Mouse (Mus musculus): ENCODE results near the gene Fxr1. TPM values are rescaled to one million over a fixed set of nuclear protein-coding genes. Genes with fewer than 3 reads are reported as not detected.

Fxr1 gene
- polyA plus RNA-seq, 1 experiment from 2014 or later, result 35.0 TPM

Other genes starting within 250 kb of the Fxr1 start
- 72.2 and 74.1 TPM in 2 replicates for gene Ttc14, start 220.1 kb upstream of the Fxr1 start, polyA plus RNA-seq (2015; fragmentation: Nextera tagmentation; extraction: Ambion mirVana)
- gene Ccdc39, start 175.6 kb upstream of the Fxr1 start, polyA plus RNA-seq (2015; fragmentation: Nextera tagmentation; extraction: Ambion mirVana), result 17.5 and 19.5 TPM in 2 replicates
- gene Dnajc19, start 61.4 kb downstream of the Fxr1 start, polyA plus RNA-seq (2015; fragmentation: Nextera tagmentation; extraction: Ambion mirVana), result 99.8 and 104 TPM in 2 replicates